Mouse (Mus musculus) bone marrow macrophage, adult 2 months (primary cell): ENCODE measurements around the gene Recql.

Experiments
- CTCF ChIP-seq: IDR thresholded peaks from 2 replicates; pipeline ENCODE4 v1.5.1; 2012; ENCODE audit warnings: low read depth, mild to moderate bottlenecking, low read length, moderate library complexity
- POLR2A ChIP-seq: IDR thresholded peaks from 2 replicates; pipeline ENCODE4 v1.6.1; 2012; ENCODE audit warnings: mild to moderate bottlenecking, low read depth, low read length, borderline replicate concordance

DNA sequence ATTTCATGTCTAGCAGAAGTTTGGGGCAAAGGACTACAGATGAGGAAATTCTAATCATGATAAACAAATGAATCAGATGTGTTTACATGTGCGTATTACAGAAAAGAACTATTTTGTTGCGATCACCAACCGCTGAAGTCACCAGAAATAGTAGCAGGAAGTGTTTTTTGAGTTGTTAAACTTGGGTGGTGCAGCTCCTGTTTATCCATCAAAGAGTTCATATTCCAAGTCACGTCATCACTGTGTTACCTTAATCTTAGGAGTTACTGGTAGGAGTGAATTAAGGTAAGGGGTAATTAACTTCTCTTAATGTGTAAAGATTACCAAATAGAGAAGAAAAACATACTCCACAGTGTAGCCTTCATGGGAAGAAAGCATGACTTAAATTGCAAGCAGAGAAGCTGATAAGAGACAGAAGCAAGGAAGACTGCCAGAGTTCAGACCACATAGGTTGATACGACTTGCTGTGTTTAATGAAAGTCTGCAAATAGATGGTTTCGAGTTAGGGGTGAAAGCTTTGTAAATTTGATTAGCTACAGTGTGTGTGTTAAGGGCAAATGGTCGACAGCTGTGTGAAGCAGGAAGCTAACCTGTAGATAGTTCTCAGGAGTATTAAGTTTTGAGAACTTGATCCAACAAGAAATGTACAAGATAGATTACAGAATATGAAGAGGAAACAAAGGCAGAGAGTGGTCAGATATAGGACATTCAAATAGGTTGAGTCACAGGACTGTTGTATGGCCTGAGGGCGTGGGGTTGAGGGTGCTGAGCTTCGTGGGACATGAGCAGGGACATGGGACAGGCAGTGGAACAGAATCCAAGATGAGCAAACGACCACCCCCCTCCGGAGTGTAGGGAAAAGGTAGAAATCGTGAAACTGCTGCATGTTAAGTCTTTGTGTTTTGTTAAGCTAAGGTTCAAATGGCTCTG lies 40.4 kb downstream of the Recql start:
- TF ChIP-seq POLR2A, result no peak
- no peak for TF ChIP-seq CTCF
